Mouse (Mus musculus) kidney, adult 11 months (tissue): ENCODE results near the gene Lhfpl4.
A peak's percentile ranks its signal among the peaks of the same experiment; 100 is the strongest.

Experiments used
- DNase-seq: peaks from one replicate; pipeline ENCODE4 v3.0.0; 2022

The Lhfpl4 gene

DNA sequence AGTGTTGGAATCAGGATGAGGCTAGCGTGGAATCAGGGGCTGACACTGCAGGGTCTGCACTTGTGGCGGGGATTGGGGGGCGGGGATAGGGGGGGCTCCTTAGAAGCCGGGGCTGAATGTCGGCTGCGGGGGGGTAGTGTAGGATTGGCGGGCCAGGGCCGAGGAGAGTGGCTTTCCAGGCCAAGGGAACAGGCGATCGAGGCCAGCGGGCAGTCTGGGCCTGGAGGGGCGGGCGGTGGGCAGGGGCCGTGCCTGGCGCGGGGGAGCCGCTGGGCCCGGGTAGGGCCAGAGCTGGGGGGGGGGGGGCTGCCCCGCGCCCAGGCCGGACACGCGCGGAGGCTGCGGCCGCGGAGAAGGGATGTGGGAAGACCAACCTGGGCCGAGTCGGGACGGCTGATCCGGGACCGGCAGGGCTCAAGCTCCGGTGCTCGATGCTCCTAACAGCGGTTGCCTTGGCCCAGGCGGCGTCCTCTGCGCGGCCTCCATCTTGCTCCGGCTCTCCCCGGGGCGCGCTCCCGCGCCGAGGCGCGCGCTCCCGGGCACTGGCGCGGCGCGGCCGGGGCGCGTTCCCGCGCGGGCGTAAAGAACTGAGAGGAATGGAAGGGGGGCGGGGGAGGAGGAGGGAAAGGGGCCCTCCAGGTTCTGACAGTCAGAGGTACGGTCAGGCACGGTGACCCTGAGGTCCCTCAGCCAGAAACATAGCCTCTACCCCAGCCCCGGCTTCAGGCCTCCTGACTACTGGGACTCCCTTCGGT lies at the start of gene Lhfpl4:
Gene Lhfpl4 (minus strand): TSS at position 544 of the 755 bp plus-strand sequence.
- DNase-seq, result no peak

DNA sequence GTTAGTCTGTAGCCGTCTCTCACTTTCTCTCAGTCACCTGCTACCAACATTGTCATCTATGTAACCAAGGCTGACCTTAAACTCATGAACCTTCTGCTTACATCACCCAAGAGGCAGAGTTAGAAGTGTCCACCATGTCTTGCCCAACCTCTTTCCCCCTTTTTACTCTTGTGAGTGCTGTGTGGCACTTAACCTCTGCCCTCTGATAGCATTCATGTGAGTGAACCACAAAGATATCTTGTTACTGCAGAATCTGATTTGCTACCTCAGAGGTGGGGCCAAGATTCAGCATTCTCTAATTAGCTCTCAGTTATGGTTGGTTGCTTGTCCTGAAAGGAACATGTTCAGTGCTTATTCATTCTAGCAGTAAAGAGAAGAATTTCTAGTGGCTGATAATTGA lies 47.6 kb upstream of the Lhfpl4 start:
- DNase-seq, result no peak

DNA sequence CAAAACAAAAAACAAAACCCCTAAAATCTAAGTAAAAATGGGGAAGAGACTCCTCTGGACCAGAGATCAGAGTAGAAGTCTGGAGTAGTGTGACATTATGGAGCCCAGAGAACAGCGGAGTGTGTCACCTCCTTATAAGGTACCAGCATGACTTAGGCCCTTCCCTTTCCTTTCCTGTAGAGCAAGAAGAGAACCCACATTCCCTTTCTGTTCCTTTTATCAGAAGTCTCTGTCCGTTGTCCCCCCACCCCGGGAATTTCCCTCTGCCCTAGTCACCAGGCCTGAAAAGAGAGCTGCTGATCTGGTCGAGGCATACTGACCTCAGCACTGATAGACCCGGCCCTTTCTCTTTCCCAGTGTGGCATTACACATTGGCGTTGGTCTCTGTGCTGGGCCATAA lies 43.3 kb upstream of the Lhfpl4 start:
- DNase-seq, result no peak

DNA sequence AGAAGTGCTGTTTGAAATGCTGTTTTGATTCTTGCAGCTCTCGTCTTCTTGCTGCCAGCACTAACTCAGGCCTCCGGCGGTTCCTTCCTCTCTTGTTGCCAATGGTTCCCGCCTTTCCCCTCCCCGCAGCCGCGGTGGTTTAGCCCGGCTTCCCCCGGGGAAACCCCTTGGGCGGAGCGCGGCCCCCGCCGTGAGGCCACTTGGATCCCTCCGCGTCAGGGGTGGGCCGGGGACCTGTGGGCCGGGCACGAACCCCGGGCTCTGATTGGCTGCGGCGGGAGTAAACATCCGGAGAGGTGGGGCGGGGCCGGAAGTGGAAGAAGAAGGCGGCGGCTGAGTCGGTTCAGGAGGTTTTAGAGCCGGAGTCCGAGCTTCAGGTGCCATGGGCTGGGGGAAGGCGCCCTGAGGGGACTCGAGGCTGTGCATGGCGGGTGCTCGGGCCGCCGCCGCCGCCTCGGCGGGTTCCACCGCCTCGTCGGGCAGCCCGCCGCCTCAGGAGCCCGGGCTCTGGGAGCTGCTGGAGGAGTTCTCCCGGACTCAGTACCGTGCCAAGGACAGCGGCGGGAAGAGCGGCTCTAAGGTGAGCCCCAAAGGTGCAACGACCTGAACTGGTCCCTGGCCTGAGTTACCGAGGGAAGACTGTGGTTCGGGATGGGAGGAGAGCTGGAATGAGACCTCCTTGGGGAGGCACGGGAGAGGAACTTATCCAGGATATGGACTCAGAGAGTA lies 42.5 kb upstream of the Lhfpl4 start, which contains the start of gene Mtmr14:
Gene Mtmr14 (plus strand): TSS at position 302 of the 729 bp plus-strand sequence.
- peak; percentile 98 for DNase-seq

DNA sequence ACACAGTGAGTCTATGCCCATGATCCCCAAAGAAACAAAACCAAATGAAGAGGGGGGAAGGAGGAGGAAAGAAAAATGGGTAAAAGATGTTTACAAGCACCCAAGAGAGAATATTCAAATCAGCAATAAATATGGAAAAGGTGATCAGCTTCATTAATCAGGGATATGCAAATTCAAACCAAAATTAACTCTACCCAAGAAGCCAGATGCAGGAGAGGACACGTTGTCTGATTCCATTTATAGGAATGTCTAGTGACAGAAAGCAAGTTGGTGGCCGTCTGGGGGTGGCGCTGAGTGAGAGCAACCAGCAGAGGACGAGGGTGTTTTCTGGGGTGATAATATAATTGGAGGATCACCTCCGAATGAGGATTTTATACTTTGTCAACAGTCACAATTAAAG lies 40.0 kb upstream of the Lhfpl4 start:
- no peak for DNase-seq

DNA sequence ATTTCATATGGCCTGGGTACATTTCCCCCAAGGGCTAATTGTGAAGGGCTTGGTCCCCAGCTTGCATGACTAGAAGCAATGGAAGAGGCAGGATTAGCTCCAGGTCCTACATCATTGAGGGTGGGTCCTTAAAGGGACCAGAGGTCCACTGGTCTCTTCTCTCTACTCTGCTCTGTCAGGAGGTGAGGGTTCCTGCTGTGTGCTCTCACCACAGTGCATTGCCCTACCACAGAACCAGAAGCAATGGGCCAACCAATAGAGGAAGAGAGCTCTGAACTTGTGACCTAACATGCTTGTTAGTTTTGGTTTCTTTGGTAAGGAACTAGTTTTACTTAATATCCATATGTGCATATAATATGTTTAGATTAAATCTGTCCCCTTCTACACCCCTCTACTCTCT lies 31.5 kb upstream of the Lhfpl4 start:
- no peak for DNase-seq

DNA sequence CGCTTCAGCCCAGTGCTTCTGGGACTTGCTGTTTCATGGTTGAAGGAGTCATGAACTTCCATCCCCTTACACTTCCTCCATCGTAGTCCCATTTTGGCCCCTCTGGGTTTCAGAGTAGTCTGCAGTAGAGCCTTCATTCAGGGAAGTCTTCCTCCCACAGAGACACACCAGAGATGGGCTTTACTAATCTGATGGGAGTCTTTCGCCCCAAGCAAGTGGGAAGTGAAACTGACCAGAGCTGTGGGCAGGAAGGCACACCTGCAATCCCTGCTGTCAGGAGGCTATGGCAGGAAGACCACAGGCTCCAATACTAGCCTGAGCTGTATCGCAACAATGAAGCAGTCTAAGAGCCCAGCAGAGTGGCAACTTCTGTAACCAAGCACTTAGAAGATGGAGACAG lies 30.6 kb upstream of the Lhfpl4 start:
- no peak for DNase-seq

DNA sequence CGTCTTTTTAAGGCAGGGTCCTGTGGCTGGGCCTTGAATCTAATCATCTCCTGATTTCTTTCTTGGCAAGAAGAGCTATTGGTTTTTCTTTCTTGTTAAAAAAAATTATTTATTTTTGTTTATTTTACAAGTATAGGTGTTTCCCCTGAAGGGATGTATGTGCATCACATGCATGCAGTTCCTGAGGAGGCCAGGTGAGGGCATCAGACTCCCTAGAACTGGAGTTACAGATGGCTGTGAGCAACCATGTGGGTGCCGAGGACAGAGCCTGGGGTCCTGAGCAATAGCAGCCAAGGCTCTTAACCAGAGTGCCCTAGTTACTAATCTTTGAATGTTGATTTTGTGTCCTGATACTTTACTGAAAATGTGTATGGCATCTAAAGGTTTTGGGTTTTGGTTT lies 21.1 kb upstream of the Lhfpl4 start:
- no peak for DNase-seq

DNA sequence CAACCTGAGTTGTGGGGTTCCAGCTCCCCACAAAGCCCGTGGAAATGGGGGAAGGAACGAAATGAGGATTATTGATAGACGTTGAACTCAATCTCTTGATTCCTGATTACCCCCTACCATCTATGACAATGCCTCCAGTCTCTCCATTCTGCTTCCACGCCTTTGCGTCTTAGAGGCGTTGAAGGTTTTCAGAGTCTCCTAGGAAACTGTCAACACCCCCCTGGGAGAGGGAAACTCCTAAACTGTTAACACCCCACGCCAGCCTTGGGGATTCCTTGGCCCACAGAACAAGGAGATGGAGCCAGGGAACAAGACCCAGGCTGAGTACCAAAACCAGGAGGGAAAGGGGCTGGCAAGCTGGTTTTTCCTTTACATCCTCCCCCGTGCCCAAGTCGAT lies 410 bp upstream of the Lhfpl4 start:
- no peak for DNase-seq

DNA sequence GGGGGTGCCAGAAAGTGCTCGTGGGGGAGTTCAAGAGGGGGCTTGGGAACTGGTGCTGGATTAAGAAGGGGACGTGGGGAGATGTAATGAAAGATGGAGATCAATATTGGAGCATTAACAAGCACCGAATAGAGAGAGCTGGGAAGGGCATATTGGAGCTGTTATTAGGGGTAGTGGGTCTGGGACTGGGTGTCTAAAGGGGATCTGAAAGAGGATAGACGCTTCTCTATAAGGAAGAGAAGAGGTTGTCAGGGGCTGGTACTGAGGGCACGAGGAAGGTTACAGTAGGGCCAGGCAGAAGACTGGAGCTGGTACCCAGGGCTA lies 705 bp downstream of the Lhfpl4 start:
- DNase-seq, result no peak

DNA sequence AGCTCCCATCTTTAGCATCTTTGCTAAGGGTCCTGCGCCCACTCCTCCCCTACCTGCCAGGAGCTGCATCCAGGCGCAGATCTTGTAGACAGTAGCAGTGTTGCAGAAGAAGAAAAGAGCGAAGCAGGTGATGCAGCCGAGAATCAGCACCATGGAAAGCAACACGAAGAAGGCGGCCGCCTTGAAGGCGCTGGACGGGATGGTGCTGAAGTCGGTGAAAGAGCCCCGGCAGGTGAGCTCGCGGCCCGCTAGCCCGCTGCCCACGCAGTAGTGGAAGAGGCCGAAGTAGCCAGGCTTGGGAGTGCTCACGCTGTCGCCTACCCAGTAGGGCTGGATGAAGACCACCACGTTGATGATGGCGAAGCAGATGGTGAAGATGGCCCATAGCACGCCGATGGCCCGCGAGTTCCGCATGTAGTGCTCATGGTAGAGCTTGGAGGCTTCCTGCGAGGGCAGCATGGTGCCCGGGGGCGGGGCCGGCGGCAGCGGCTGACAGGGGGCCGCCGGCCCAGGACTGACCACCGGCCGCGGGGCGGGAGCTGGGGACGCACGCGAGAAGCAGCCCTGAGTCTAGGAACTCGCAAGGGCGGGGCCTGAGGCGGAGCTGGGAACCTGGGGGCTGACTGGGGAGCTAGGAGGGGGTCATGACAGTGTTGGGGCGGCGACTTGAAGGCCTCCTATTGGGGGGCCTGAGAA lies 1.3 kb downstream of the Lhfpl4 start:
- no peak for DNase-seq

DNA sequence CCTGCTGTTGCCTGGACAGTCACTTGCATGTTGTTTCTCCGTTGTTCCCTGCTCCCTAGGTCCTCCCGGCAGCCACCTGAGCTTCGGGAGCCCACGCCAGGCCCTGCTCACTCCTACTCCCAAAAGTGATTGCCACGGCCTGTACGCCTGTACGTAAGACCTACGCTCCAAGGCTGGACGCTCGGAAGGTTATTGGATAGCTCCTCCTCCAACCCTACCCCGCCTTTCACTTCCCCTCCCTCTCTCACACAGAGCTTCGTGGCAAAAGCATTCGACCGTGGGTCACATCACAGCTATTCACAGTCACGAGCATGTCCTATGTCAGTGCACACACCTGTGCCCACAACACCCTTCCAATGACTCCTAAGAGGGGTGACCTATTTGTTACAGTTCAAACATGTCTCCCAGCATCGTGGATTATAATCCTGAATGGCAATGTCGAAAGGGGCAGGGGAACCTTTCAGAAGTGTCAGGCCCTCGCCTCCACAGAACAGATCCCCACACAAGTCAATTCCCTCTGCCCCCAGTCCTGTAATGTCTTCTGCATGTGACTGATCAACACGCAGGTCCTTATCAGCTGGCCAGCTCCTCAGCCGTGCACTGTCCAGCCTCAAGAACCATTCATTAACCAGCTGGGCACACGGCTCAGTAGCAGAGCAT lies 10.2 kb downstream of the Lhfpl4 start:
- DNase-seq, result no peak

DNA sequence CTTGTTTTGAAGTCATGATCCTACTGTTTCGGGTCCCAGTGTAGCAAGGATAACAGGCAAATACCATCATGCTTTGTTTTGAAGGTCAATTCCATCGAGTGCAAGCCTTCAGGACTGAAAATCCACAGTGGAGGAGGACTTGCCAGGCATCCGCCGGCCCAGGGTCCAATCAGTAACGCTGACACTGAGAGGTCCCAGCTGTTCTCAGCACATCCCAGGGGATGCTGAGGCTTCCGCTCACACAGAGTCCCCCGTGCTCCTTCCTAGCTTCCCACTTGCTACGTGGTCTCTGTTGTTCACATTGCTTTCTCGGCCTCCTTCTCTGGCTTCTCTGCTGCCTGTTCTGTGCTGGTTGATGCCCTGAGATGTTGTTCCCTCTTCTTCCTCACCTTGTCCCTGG lies 11.0 kb downstream of the Lhfpl4 start:
- no peak for DNase-seq

DNA sequence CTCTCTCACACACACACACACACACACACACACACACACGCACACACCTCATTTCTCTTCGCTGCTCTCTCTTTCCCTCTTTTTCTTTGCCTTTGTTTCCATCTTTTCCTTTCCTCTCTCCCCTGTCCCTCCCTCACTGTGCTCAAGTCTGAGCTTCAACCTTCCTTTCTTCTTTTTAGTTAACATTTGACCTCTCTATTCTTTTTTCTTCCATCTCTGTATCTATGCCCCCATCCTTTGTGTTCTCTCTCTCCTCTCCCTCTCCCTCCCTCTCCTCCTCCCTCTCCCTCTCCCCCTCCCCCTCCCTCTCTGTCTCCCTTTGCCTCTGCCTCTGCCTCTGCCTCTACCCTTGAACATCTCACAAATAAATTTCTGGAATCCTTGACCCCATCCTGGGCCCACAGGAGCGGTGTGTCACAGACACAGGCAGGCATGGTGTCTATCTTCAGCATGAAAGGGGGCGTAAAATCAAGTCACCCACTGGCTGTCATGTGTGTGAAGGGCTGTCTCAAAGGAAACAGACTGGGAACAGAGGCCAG lies 15.9 kb downstream of the Lhfpl4 start:
- DNase-seq, result no peak

DNA sequence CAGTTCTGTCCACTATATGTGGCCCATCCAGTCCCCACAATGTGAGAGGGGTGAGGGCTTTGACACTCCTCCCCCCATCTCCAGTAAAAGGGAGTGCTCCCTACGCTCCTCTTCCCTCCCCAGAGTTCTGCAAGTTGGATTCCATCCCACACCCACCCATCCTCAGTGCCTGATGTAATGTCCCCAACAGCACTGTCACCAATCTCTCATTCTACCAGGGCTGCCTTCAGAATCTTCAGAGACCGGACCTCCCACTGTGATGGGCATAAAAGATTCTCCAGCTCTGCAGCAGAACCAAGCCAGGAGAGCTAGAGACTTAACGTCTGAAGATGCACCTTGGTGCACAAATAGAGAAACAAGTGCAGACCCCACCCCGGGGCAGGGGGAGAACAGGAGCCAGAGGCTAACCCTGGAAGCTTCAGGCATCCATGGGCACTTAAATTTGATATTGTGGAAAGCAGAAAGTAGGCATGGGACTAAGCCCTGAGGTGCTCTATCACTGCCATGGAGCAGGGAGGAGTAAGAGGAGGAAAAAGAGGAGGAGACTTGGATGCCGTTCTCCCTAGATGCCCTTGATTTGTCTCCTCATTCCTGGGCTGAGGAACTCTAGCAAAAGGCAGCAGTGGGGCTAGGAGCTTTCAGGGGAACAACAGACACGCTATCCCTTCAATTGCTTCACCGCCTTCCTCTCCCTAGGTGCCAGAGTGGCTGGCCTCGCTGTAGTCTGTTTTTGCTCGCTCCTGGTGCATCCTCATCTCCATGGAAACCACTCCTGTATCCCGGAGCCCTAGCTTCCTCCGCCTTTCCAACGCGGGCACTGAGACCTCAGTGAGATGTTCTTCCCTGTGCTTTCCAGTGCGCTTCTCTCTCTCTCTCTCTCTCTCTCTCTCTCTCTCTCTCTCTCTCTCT lies 16.6 kb downstream of the Lhfpl4 start:
- DNase-seq, result no peak

DNA sequence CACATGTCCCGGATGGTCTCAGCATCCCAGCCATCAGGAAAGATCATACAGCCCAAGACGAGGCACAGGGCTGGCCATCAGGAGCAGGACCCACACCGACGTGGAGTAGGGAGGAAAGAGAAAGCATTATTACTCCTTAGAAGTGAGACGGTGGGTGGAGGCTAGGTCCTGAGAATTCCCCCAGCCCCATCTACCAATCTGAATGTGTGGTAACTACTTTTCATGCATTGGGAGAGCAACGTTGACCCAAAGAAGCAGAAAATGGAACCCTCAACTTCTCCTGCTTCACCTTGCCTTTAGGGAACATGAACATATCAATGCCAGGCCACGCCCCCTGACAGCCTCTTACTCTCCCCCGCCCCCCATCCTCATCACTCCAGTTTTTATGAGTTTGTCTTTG lies 18.6 kb downstream of the Lhfpl4 start:
- no peak for DNase-seq

DNA sequence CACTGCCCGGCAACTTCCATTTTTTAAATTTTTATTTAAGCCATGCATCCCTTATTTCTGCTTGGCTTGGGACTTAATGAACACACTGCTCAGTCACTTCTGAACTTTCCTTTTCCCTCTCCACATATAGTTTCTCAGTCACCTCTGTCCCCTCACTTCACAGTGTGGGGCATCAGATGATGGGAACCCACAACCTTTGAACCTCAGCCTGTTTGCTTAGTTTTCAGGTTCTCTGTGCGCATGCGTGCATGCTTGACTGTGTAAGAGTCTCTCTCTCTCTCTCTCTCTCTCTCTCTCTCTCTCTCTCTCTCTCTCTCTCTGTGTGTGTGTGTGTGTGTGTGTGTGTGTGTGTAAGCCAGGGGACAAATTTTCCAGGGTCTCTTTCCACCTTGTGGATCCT lies 19.7 kb downstream of the Lhfpl4 start:
- no peak for DNase-seq

DNA sequence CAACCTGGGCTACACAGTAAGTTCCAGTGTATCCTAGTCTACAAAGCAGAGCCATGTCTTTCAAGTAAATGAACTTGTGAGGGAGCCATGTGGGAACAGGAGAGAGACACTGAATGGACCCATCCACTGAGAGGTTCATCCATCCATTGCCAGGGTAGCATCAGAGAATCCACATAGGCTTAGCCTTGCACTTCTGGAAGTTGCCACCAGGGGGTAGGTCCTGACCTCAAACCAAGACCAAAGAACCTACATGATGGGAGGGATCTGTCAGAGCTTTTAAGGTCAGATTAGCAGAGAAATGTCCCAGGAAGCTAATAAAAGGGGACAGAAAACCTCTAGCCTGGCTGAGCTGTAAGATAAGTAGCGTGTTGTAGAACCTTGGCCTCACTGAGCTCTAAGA lies 22.6 kb downstream of the Lhfpl4 start:
- peak; percentile 31 for DNase-seq

DNA sequence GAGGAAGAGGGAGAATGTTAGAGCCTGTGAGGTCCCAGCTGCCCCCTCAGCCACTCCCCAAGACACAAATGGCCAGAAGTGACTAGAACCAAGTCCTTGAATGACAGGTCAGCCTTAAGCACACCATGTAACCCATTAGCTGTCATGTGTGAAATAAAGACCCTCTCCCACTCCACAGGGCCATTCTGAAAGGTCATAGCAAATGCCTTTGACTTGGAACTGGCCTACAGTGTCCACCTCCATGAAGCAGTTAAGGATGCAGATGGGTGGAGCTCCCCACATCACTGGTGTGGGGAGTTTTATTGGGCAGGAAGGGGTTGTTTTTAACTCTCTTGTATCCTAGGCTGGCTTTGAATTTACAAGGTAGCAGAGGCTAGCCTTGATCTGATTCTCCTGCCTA lies 23.2 kb downstream of the Lhfpl4 start:
- no peak for DNase-seq

DNA sequence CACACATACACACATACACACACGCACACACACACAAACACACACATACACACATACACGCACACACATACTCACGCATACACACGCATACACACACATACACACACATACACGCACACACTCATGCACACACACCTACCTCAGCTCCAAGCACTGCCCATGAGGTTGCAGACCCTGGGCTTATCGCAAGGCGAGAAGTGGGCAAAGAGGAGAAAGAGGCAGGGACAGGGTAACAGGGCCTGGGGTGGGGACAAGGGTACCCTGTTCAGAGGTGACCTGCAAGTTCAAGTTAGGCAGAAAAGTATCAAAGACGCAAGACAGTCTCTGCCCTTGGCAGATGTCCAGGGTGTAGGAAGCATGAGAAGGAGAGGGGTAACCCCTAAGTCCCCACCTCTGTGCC lies 24.5 kb downstream of the Lhfpl4 start:
- DNase-seq, result no peak

DNA sequence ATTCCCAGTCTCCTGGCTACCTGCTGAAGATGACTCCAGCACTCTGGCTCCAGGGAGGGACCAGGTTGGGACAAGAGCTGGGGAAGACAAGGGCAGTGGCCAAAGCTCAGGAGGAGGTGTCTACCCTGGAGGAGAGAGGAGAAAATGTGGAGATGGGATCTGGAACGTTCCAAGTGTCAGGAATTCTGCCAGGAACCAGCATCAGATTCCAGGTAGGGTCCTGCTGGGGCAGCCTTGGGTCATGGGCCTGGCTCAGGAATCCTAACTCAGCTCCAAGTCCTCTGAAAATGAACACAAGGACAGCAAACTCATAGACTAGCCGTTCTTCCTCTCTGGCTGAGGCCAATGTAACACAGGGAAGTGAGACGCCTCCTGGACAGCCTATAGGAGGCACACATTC lies 25.3 kb downstream of the Lhfpl4 start:
- no peak for DNase-seq

DNA sequence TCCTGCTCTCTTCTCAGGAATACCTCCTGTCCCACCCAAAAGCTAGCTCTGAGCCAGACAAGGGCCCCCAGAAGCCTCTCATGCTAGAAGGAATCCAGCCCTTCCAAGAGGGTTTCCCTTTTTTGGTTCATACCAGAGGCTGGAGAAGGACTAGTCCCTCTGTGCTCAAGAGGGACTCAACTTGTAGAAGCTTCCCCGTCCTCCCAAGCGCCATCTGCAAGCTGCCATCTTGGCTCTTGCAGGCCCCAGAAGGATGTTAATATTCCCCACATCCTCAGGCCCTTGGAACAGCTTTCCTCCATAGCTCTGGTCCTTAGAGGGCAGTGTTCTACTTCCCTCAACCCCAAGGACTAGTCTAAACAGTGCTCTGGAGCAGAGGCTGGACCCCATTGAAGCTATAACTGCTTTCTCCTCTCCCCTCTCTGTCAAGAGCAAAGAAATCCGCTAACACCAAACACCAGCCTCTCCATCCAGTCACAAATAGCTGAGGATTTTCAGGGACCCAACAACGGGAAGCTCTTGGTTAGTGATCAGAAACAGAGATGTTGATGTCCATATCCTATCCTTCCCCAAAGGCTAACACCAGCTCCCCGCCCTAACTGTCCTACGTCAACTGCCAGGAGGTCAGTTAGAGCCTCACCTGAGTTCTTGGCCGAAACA lies 26.7 kb downstream of the Lhfpl4 start:
- no peak for DNase-seq
